Comparison of ENCODE assay signal across 15 mouse cellular contexts in genomic region chr4:83991195-83991594, GRCm38 (mm10).
DNase-seq lines count a peak whose midpoint lies in the region; ATAC-seq and TF ChIP-seq lines count a peak whose summit lies in the region.
"Had no signal": no experiment of that assay in that cellular context is flagged by ENCODE, and none has a peak within 500 bp of the region (broad histone marks: within the 10 kb centered on the region; RNA-seq: fewer than 3 reads in every experiment).

No protein-coding gene starts in this region.

- H3K27me3 ChIP-seq in lung, embryonic 14.5 days (ENCODE audit: insufficient read depth, low read length), result no peaks in the 10 kb centered on the region
- no peaks in the 10 kb centered on the region for H3K27me3 ChIP-seq in embryonic facial prominence, embryonic 13.5 days
- H3K27me3 ChIP-seq in limb, embryonic 12.5 days, result no peaks in the 10 kb centered on the region
- H3K27me3 ChIP-seq in forebrain, embryonic 14.5 days (replicated peaks; ENCODE audit: control insufficient read depth, insufficient read depth, low read length), result no peaks in the 10 kb centered on the region
- no peaks in the 10 kb centered on the region for H3K27me3 ChIP-seq in kidney, adult 2 months (replicated peaks; ENCODE audit: control insufficient read depth, insufficient read depth, low read length)
- H3K27me3 ChIP-seq: forebrain, embryonic 13.5 days had no signal

- H3K4me3 ChIP-seq in lung, embryonic 14.5 days (ENCODE audit: low read depth, low read length), result no peak overlapping the region
- H3K4me3 ChIP-seq in lung, adult 2 months (replicated peaks; ENCODE audit: extremely low read depth, low read depth, low read length), result no peak overlapping the region
- H3K4me3 ChIP-seq in embryonic facial prominence, embryonic 13.5 days, result no peak overlapping the region
- no peak overlapping the region for H3K4me3 ChIP-seq in limb, embryonic 12.5 days (replicated peaks)
- H3K4me3 ChIP-seq in forebrain, embryonic 14.5 days (ENCODE audit: low read depth, low read length), result no peak overlapping the region
- H3K4me3 ChIP-seq in kidney, adult 2 months (ENCODE audit: insufficient read depth, low read depth, low read length), result no peak overlapping the region
- H3K4me3 ChIP-seq: forebrain, embryonic 13.5 days had no signal

- TF ChIP-seq POLR2A in lung, adult 2 months (IDR thresholded peaks at IDR 0.05; ENCODE audit: borderline replicate concordance, extremely low read depth, low read depth, low read length), result no peak
- TF ChIP-seq POLR2A in kidney, adult 2 months (IDR thresholded peaks at IDR 0.05; ENCODE audit: low read depth, low read length), result no peak

- no peaks in the 10 kb centered on the region for H3K9me3 ChIP-seq in lung, embryonic 14.5 days (ENCODE audit: low read depth, low read length)
- H3K9me3 ChIP-seq in embryonic facial prominence, embryonic 13.5 days, result no peaks in the 10 kb centered on the region
- H3K9me3 ChIP-seq in limb, embryonic 12.5 days, result no peaks in the 10 kb centered on the region
- no peaks in the 10 kb centered on the region for H3K9me3 ChIP-seq in forebrain, embryonic 14.5 days (replicated peaks; ENCODE audit: control insufficient read depth, low read length)
- H3K9me3 ChIP-seq: forebrain, embryonic 13.5 days had no signal

- H3K27ac ChIP-seq in lung, embryonic 14.5 days (ENCODE audit: low read depth), result peak overlapping the region; percentile 33
- peak overlapping the region; percentile 94 for H3K27ac ChIP-seq in embryonic facial prominence, embryonic 13.5 days
- peak overlapping the region; percentile 57; the same call in 1 of the 2 replicates for H3K27ac ChIP-seq in limb, embryonic 12.5 days
- no peak overlapping the region for H3K27ac ChIP-seq in forebrain, embryonic 14.5 days (ENCODE audit: low read depth, low read length)
- H3K27ac ChIP-seq in kidney, adult 2 months (ENCODE audit: insufficient read depth, low read depth, low read length), result no peak overlapping the region
- H3K27ac ChIP-seq: forebrain, embryonic 13.5 days; liver, embryonic 14.5 days had no signal

- H3K9ac ChIP-seq in lung, embryonic 14.5 days, result no peak overlapping the region
- 0 out of 2 replicates have a peak overlapping the region, but pooled peaks have one; percentile 36 for H3K9ac ChIP-seq in embryonic facial prominence, embryonic 13.5 days
- H3K9ac ChIP-seq in limb, embryonic 12.5 days (replicated peaks), result no peak overlapping the region
- H3K9ac ChIP-seq in forebrain, embryonic 14.5 days (ENCODE audit: low read length), result no peak overlapping the region
- H3K9ac ChIP-seq: liver, embryonic 14.5 days had no signal

- TF ChIP-seq CTCF in lung, embryonic 14.5 days (IDR thresholded peaks at IDR 0.05; ENCODE audit: low read depth), result no peak
- no peak for TF ChIP-seq CTCF in lung, adult 2 months (IDR thresholded peaks at IDR 0.05; ENCODE audit: insufficient read depth, low read length)
- TF ChIP-seq CTCF in kidney, adult 2 months (conservative IDR thresholded peaks at IDR 0.05; ENCODE audit: insufficient read depth, insufficient read length, low read depth, low read length), result no peak

- 24% methylated on average over 4 of the region's 4 CpGs for WGBS in lung, embryonic 14.5 days
- 31% methylated on average over 4 of the region's 4 CpGs for WGBS in lung, adult 2 months
- 17% methylated on average over 4 of the region's 4 CpGs for WGBS in embryonic facial prominence, embryonic 13.5 days
- 22% methylated on average over 4 of the region's 4 CpGs for WGBS in limb, embryonic 12.5 days
- WGBS in forebrain, embryonic 14.5 days, result 47% methylated on average over 4 of the region's 4 CpGs
- WGBS in kidney, adult 2 months, result 47% methylated on average over 4 of the region's 4 CpGs

- no peak for ATAC-seq in lung, embryonic 14.5 days (ENCODE audit: insufficient read depth)
- no peak for ATAC-seq in embryonic facial prominence, embryonic 13.5 days (ENCODE audit: insufficient number of reproducible peaks, insufficient read depth, low FRiP score, low TSS enrichment, low read depth)
- ATAC-seq in limb, embryonic 12.5 days (ENCODE audit: insufficient number of reproducible peaks, insufficient read depth, low FRiP score, low TSS enrichment, low read depth), result no peak
- ATAC-seq in forebrain, embryonic 14.5 days, result no peak
- ATAC-seq: forebrain, embryonic 13.5 days; midbrain, embryonic 16.5 days had no signal

- DNase-seq in lung, embryonic 14.5 days, result no peak
- DNase-seq in lung, adult 2 months, result no peak
- DNase-seq in yolk sac, embryonic 10.5 days (ENCODE audit: low spot score), result peak; percentile 25
- no peak for DNase-seq in forebrain, embryonic 14.5 days (ENCODE audit: low spot score)
- no peak for DNase-seq in kidney, adult 2 months
- DNase-seq: cerebellum, adult 2 months; gastrocnemius, postnatal 10 days; heart, postnatal 4 days; kidney, postnatal 4 days; layer of hippocampus, adult 9-11 months had no signal

- no peak overlapping the region for H3K4me2 ChIP-seq in lung, embryonic 14.5 days
- H3K4me2 ChIP-seq in embryonic facial prominence, embryonic 13.5 days, result no peak overlapping the region
- H3K4me2 ChIP-seq in limb, embryonic 12.5 days, result no peak overlapping the region
- H3K4me2 ChIP-seq in forebrain, embryonic 14.5 days (ENCODE audit: low read length), result no peak overlapping the region
- H3K4me2 ChIP-seq: forebrain, embryonic 13.5 days had no signal

- peaks cover 5% of the 10 kb centered on the region for H3K4me1 ChIP-seq in lung, embryonic 14.5 days (ENCODE audit: insufficient read depth)
- no peaks in the 10 kb centered on the region for H3K4me1 ChIP-seq in lung, adult 2 months (ENCODE audit: control insufficient read depth, insufficient read depth, low read length)
- H3K4me1 ChIP-seq in embryonic facial prominence, embryonic 13.5 days, result peaks cover 42% of the 10 kb centered on the region
- peaks cover 45% of the 10 kb centered on the region for H3K4me1 ChIP-seq in limb, embryonic 12.5 days (replicated peaks)
- H3K4me1 ChIP-seq in forebrain, embryonic 14.5 days (ENCODE audit: control insufficient read depth, insufficient read depth, low read length), result peaks cover 6% of the 10 kb centered on the region
- no peaks in the 10 kb centered on the region for H3K4me1 ChIP-seq in kidney, adult 2 months (ENCODE audit: control insufficient read depth, insufficient read depth, low read length)

- no peaks in the 10 kb centered on the region for H3K36me3 ChIP-seq in lung, embryonic 14.5 days (ENCODE audit: insufficient read depth)
- H3K36me3 ChIP-seq in embryonic facial prominence, embryonic 13.5 days, result no peaks in the 10 kb centered on the region
- no peaks in the 10 kb centered on the region for H3K36me3 ChIP-seq in limb, embryonic 12.5 days
- no peaks in the 10 kb centered on the region for H3K36me3 ChIP-seq in forebrain, embryonic 14.5 days (ENCODE audit: control insufficient read depth, insufficient read depth, low read length)
- no peaks in the 10 kb centered on the region for H3K36me3 ChIP-seq in kidney, adult 2 months (ENCODE audit: control insufficient read depth, insufficient read depth, low read length)

Comparison
In these comparisons a context has a peak if more than half of its experiments do, and no peak if none do; other contexts are left out.
1. H3K27ac ChIP-seq: peak in lung, embryonic 14.5 days (single experiment), embryonic facial prominence, embryonic 13.5 days (single experiment) and limb, embryonic 12.5 days (single experiment); none in forebrain, embryonic 14.5 days (single experiment) and kidney, adult 2 months (single experiment).